Mouse (Mus musculus) lung, postnatal 25 days (tissue): Measurements from ENCODE around the gene Fabp7.

ENCODE experiments used
- DNase-seq: peaks from one replicate; pipeline ENCODE4 v3.0.0; 2022; ENCODE audit warnings: low spot score

Fabp7 gene

GRCm38 (mm10) chr10:57807754-57808153 is 23.1 kb downstream of the Fabp7 start:
- no peak for DNase-seq

GRCm38 (mm10) chr10:57812161-57812856 is 27.6 kb downstream of the Fabp7 start:
- DNase-seq: no peak

- no peak for DNase-seq
Observed at GRCm38 (mm10) chr10:57814295-57814694, 29.6 kb downstream of the Fabp7 start.

- DNase-seq: no peak
Observed at GRCm38 (mm10) chr10:57815869-57816268, 31.2 kb downstream of the Fabp7 start.

GRCm38 (mm10) chr10:57819209-57819608 is 34.5 kb downstream of the Fabp7 start:
- DNase-seq: no peak

GRCm38 (mm10) chr10:57822473-57822872 is 37.8 kb downstream of the Fabp7 start:
- no peak for DNase-seq

GRCm38 (mm10) chr10:57828649-57829048 is 44.0 kb downstream of the Fabp7 start:
- no peak for DNase-seq

GRCm38 (mm10) chr10:57829621-57830020 is 44.9 kb downstream of the Fabp7 start:
- DNase-seq: no peak

- no peak for DNase-seq
Observed at GRCm38 (mm10) chr10:57835094-57835493, 50.4 kb downstream of the Fabp7 start.

GRCm38 (mm10) chr10:57835982-57836381 is 51.3 kb downstream of the Fabp7 start:
- DNase-seq: no peak
